Mouse (Mus musculus) right cerebral cortex, postnatal 4 days (tissue): ENCODE measurements around the gene Adcyap1r1.

Source experiments
- DNase-seq: peaks from one replicate; pipeline ENCODE4 v3.0.0-alpha.2; 2022

Gene Adcyap1r1

GRCm38 (mm10) chr6:55504797-55505488, 53.2 kb downstream of the Adcyap1r1 start:
- DNase-seq, result peak; percentile 34

- no peak for DNase-seq
Observed at GRCm38 (mm10) chr6:55506519-55506918, 54.7 kb downstream of the Adcyap1r1 start.

- no peak for DNase-seq
Observed at GRCm38 (mm10) chr6:55509130-55509870, 57.5 kb downstream of the Adcyap1r1 start.

GRCm38 (mm10) chr6:55511212-55512065, 59.7 kb downstream of the Adcyap1r1 start:
- DNase-seq, result peak; percentile 96

- DNase-seq, result no peak
Observed at GRCm38 (mm10) chr6:55512066-55512703, 60.4 kb downstream of the Adcyap1r1 start.

GRCm38 (mm10) chr6:55513477-55513876, 61.7 kb downstream of the Adcyap1r1 start:
- DNase-seq, result no peak

GRCm38 (mm10) chr6:55519605-55520201, 67.9 kb downstream of the Adcyap1r1 start:
- DNase-seq, result peak; percentile 83

GRCm38 (mm10) chr6:55520237-55521095, 68.7 kb downstream of the Adcyap1r1 start:
- DNase-seq, result peak; percentile 79

- no peak for DNase-seq
Observed at GRCm38 (mm10) chr6:55536469-55536868, 84.7 kb downstream of the Adcyap1r1 start.

GRCm38 (mm10) chr6:55539196-55539595, 87.4 kb downstream of the Adcyap1r1 start:
- peak; percentile 35 for DNase-seq

- no peak for DNase-seq
Observed at GRCm38 (mm10) chr6:55542359-55542758, 90.6 kb downstream of the Adcyap1r1 start.

- DNase-seq, result no peak
Observed at GRCm38 (mm10) chr6:55543345-55543744, 91.6 kb downstream of the Adcyap1r1 start.

GRCm38 (mm10) chr6:55549211-55549610, 97.4 kb downstream of the Adcyap1r1 start:
- DNase-seq, result no peak

- peak; percentile 59 for DNase-seq
Observed at GRCm38 (mm10) chr6:55550926-55551325, 99.1 kb downstream of the Adcyap1r1 start.
